Mouse (Mus musculus) gastrocnemius, postnatal 14 days (tissue): ENCODE data around the gene Fmn2. TPM values are rescaled to one million over a fixed set of nuclear protein-coding genes. Genes with fewer than 3 reads are reported as not detected.

Experiments used
- DNase-seq: peaks from one replicate; pipeline ENCODE4 v3.0.0; 2021; ENCODE audit warnings: mixed read lengths
- intact Hi-C: fragments of 180-260 bp; cut with DNase I; formaldehyde crosslinking; loops from one replicate; pipeline ENCODE4 v1.15.1; 2025; ENCODE audit warnings: low total_unique reads
- total RNA-seq, 2 experiments: library from RNA; stranded (reverse); gene quantifications; 2 replicates each; pipeline ENCODE4 v1.2.3; 2021

The Fmn2 gene
- total RNA-seq, 2 experiments from 2014 or later: 0.29 to 0.98 TPM

DNA sequence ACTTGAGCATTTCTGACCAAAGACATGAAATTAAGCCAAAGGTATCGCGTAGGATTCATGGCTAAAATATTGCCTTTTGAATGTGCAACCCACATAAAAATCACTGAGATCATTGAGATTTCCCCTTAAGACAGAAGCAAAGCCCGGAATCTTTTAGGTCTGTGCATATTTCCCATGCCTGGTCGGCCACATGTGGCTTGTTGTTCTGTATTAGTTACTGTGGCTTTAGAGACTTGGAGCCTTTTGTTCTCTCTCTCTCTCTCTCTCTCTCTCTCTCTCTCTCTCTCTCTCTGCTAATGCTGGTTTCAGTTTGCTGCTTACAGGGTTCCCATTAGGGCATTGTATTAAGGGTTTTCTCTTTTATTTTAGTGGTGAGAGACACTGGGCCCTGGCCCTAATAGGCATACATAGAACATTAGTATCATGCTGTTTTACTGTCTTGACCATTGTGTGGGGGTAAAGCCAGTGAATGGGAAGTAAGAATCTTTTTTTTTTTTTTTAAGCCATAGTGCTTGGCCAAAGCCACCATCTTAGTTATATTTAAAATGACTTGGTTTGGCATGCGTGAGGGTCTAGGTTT lies 141.9 kb downstream of the Fmn2 start:
- DNase-seq: no peak
- intact Hi-C loops: no loop called here

DNA sequence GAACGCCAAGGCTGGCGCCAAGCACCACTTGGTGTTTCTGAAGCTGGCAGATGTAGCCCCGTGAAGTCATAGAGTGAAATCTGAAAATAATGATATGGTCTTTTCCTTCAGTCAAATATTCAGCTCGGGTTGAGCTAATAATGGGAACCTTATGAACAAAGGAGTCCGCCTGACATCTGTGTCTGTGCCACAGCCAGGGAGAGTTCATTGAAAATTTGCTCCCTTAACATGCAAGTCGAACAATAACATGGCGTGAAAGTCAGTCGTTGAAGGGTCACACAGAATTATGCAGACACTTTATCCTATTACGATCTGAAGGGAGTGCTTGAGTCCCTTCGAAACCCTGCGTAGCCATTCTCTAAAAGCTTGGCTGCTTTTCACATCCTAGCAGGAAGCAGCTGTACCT lies 147.8 kb downstream of the Fmn2 start:
- no peak for DNase-seq
- intact Hi-C loops: no loop called here

DNA sequence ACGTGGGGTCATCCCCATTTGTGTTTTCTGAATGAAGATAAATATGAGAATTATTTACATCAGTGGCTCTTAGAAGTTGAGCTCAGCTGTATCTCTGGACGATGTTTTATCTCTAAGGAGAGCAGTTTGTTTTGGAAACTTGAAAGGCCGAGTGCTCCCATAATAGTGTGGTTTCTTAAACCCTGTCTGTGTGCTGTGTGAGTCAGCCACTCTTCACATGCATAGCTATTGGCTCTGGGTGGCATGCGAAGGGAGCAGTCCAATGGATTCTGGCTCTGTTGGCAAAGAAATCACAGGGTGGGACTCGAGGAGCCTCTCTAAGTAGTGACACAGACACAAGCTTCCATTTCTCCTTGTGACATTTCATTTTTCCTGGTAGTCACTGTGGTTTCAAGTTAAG lies 152.9 kb downstream of the Fmn2 start:
- intact Hi-C loops: no loop called here
- DNase-seq: no peak

DNA sequence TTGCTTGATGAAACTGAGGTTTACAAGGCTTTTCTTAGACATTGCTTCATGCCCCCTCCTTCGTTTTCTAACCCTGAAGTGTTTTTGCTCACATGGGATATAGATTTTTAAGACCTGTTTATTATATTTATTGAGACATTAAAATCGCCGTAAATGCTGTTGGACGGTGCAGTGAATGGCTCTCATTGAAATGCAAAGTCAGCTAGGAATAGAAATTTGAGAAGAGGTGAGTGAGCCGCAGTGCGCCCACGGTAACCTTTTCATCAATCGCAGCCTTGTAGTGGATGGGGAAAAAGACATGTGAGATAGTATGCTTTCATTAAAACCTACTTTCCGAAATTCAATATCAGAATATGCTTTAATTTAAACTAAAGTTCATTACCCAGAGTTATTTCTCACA lies 153.7 kb downstream of the Fmn2 start:
- DNase-seq: no peak
- intact Hi-C loops: no loop called here

DNA sequence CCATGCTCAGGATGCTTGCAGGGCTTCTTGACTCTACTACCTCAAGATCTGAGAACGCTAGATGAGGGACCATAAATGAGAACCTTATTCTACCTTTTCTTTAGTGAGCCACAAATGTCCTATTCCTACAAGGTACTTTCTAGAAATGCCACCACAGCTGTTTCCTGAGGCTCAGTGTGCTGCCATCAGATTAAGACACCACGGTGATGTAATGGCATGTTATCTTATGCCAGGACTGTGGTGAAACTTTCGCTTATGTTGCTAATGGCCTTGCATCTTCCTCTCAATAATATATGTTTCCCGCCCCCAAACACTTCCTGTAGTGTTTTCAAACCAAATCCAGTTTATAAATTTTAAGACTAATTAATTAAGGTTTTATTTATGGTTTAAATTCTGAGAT lies 154.9 kb downstream of the Fmn2 start:
- intact Hi-C loops: no loop called here
- DNase-seq: no peak

DNA sequence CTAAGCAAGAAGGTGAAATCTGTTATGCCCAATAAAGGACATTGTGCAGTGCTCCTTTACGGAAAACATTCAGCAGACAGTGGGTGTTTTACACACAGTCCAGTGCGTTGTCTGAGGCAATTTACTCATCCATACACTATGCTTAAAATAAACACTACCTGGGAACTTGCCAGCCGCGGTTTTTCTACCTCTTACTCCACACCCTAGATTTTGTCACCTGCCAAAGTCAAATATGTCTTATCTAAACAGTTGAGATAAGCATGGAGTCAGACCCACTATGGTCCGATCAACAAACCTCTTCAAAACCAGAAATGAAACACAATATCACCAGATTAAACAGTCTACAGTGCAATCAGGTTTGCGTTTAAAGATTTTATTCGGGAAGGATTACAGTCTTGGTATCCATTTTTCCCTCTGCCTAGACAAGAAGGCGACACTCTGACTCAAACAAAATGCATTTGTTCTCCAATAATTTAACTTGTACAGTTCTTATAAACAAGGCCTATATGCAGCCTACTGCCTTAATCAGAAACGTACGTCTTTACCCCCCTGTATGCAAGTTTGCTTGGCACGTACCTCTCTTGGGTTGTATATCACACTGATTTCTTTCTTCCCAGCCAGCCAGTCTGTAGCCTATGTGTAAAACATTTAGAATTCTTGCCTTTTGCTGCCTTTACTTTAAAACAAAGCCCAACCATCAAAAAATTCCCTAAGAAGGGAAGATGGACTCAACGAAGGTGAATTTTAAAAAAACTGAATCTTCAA lies 158.0 kb downstream of the Fmn2 start:
- intact Hi-C loops: no loop called here
- no peak for DNase-seq

DNA sequence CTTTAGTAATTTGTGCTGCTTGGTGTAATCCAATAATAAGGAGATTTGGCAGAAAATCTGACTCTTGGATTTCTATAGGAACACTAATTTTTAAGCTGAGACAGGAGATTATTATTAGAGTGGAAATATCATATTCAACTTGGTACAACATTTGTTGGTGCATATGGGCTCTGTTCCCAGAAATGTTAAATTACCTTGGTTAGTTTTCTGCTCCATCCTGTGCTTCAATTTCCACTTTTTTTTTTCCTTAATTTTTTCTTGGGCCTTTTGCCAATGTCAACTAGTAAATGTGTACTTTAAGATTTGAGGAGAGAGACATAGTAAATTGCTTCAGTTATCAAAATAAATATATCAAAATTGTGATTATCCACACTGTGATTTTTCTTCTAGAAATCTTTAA lies 163.5 kb downstream of the Fmn2 start:
- intact Hi-C loops: no loop called here
- no peak for DNase-seq

DNA sequence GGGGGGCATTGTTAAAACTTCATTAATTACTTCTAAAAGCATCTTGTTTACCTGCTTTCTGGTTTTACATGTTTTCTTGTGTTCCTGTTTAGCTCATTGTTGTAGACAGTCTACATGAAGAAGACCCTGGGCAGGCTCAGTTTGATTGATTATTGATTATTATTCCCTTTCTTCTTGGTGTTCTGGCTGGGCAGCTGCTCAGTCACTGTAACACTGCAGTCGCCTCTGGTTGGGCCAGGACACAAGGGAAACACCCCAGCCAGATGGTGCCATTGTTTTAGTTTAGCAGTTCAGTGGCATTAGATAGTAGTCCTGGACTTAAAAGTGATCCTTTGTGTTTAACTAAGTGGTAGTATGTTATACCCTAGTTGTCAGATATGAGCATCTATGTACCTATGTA lies 167.5 kb downstream of the Fmn2 start:
- no peak for DNase-seq
- intact Hi-C loops: no loop called here

DNA sequence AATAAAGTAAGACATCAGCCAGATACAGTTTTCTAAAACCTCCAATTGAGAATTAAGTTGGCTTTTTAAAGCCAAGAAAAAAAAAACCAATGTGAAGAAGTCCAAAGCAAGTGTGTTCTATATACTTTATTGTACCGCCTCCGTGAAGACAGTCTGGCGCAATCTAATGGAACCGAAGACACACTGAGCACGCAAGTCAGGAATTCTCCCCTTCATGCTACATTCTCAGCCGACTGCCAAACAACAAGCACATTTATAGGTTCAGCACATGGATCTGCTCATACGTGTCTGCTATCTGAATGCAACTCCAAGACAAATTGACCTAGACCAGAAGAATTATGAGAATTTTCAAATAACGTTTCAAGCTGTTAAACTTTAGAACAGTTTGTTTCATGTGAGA lies 169.2 kb downstream of the Fmn2 start:
- intact Hi-C loops: no loop called here
- DNase-seq: no peak

DNA sequence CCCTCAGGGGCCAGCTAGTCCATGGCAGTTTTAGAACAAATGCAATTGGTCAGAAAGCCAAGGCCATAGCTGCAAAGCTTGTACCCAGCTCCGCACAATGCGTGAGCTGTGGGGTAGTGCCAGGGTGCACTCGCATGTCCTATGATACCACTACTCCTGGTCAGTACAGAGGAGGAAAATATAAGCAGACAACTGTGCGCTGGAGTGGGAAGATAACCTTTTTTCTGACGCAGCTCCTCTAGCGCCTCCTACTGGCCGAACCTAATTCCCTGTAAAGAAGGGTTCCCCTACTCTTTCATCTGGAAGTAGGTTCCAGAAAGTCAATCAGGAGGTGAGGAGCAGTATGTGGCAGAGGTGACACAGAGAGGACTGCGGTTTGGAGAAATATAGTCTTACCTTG lies 173.0 kb downstream of the Fmn2 start:
- intact Hi-C loops: no loop called here
- DNase-seq: no peak

DNA sequence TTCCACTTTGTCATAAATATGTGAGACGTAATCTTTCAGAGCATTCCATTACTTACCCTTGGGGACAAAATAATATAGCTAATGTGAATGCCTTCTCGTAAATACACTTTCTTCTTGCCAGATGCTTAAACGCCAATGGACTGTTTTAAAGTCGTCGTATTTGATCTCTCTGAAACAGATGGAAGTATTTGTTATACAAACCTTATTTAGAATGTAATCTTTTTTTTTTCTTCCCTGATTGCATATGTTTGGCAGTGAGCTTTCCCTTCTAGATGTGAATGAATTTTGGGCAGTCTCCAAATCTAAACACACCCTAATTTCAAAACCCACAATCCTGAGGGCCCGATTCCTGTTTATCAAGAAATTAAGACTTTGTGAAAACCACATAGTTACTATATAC lies 173.7 kb downstream of the Fmn2 start:
- intact Hi-C loops: no loop called here
- DNase-seq: no peak

DNA sequence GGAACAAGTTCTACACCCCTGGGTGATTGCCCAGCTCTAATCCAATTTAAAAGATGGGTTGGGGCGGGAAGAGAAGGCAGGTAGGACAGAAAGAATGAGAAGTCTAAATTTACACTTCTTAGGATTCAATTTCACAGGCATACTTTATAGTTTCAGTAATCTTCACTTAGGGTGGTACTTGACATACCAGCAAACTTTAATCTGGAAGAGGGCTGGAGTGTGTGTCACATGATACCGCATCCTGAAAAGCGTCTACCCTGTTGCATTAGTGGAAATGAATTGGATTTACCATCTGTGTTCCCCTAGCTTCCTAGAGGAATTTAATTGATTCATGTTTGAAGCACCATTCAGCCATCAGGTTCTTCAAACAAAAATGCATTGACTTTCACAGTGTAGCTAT lies 174.6 kb downstream of the Fmn2 start:
- no peak for DNase-seq
- intact Hi-C loops: no loop called here

DNA sequence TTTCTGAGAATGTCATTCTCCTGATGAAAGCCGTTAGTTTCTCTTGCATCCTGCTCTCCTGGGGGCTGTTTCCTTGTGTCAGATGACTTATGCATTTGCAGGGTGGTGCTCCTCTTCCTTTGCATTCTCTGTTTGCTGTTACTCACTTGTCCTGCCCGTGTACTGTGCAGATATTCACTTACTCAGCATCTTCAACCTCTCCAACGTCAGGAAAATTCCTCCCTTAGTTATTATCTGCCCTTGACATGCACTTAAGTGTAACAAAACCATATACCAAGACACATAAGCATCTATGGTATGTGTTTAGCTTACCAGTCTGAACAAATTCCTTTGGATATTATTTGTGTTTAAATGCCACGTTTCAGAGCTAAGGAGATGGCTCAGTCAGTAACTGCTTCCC lies 175.6 kb downstream of the Fmn2 start:
- intact Hi-C loops: no loop called here

DNA sequence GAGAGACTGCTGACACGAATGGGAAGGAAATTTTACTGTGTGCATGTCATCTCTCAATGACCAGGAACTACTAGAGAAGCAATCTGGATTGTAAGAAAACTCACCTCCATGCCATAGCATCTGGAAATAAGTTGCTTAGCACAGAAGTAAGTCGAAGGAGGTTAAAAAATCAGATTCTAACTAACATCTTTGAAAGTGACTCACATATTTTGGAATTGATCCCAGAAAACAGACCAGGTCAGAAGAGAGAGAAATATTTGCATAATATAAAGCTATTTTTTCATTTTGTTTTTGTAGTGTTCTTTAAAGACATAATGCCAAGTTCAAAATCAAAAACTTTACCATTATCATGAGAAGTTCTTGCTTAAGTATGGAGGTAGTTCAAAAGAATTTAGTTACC lies 187.7 kb downstream of the Fmn2 start:
- intact Hi-C loops: no loop called here
- DNase-seq: no peak

More for the DNA sequence above, 175.6 kb downstream of the Fmn2 start:
- DNase-seq: no peak

DNA sequence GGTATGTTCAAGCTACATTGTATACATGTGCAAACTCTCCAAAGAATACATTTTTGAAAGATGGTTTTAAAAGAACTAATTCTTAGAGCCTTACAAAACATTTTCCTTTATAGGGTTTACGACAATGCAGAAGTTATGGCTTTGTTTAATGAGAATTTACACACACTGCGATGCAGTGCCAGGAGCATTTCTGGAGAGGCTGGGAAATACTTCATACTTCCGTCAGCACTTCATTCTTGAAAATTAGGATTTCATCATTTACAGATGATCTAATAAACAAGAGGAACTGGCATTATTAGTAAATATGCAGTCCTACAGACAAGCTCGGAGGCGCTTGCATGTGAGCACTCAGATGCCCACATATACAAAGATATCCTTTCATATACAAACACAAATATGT lies 199.2 kb downstream of the Fmn2 start:
- no peak for DNase-seq

DNA sequence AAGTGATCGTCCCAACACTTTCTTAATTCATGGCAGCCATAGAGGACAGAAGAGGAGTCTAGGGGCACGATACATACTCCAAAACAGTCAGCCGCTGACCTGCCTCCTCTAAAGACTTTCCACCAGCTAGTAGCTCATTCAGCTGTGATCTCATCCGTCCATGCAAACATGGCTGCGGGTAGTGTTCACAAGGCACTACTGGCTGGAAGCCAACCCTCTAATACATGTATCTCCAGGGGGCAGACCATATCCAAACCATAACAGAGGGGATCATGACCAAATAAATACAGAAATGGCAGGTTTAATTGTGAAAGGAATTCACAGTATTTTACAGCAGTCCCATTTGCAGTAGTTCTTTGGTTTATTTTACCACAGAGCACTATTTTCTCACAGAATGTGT lies 200.2 kb downstream of the Fmn2 start:
- no peak for DNase-seq
- intact Hi-C loops: no loop called here

More for the DNA sequence above, 199.2 kb downstream of the Fmn2 start:
- intact Hi-C loops: no loop called here

DNA sequence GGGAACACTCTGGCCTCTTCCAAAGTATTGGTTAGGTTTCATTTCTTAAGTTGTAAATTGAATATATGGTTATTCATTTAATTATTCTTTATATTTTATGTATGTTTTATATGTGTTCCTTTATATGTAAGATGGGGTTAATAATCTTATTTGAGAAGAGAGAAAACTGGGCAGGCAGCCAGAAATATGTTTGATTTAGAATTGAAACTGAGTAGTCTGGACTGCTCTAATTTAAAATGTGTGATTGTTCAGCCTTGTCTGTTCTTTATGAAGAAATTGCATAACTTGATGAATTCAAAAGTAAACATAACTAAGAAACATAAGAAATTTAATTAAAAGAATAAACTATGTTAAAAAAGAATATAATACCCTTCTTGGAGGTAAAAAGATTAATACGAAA lies 202.3 kb downstream of the Fmn2 start:
- DNase-seq: no peak
- intact Hi-C loops: no loop called here

DNA sequence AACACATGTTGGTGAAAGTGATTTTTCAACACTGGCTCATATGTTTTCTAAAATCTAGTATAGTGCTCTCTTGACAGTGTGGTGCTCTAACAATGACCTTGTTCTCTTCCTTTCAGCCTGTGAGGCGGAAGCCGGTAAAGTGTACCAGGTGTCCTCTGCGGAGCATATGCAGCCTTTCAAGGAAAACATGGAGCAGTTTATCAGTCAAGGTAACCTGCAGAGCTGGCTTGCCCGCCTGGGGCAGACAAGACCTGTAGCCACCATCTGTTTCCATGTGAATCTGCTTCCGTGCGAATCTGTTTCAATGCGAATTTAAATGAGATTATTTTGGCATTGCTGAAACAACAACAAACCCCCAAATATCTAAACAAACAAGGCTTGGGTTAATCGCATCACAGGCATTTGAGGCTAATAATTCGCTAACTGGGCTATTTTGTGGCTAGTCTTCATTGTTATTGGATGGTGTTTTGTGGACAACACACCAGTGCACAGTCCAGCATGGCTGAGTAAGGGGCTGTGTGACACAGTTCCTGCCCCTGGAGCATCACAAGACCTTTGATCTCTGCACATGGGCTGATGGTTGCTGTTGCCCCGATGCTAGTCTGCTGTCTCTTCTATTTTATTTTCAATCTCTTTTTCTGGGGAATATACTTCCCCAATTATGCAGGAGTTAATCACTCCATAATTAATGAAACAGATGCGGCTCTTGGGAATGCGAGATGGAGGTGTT lies 218.3 kb downstream of the Fmn2 start:
- intact Hi-C loops: no loop called here
- no peak for DNase-seq

DNA sequence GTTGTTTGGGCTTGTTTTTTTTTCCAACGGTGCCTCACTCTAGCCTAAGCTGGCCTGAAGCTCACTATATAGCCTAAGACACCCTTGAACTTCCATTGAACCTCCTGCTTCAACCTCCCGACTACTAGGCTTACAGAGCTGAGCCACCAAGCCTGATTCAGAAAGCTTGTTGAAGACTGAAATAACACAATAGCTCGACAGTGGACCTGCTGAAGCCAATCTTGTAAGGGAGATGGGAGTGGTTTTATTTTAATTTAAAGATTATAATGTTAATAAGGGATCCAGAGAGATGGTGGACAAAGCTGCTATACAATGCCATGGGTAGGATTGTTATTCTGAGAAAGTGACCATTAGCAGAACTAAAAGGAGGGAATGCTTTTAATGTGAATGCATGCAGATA lies 227.1 kb downstream of the Fmn2 start:
- intact Hi-C loops: no loop called here
- no peak for DNase-seq

DNA sequence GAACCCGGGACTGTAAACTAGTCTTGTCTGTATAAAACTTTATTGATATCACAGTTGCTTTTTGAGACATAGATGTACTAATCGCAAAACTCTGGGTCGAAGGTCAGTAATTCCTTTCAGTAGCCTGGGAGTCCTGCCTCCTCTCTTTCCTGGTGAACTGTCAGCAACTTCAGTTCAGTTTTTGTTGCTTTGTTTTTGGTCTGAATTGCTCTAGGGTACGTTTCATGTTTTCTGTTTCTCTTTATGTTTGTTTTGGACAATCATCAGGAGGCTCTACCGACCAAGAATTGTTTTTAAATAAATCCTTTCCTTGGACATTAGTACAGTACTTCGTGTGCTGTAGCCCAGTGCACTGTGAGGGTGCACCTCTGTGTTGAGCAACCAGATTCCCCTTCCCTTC lies 231.1 kb downstream of the Fmn2 start:
- intact Hi-C loops: no loop called here
- DNase-seq: no peak

DNA sequence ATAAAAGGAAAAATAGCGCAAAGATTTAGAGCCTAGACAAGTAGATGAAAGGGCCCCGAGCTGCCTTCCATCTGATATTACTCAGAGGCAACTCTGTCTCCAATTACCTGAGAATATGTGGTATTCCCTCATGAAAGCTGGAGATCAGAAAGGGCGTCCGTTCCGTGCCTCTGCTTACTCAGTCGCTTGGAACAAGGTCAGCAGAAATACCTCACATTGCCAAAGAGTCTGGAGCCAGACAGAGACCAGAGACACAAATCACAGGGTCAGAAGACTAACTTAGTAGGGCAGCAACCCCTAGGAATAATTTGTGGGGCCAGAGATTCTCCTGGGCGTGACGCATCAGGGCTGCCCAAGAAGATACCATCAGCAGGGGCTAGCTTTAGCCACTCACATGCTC lies 237.3 kb downstream of the Fmn2 start:
- intact Hi-C loops: no loop called here
- DNase-seq: no peak
